In genomic region chr2:27744612-27745351, GRCm38 (mm10) we compare ENCODE assay signal across 9 mouse cellular contexts.
DNase-seq lines count a peak whose midpoint lies in the region; ATAC-seq and TF ChIP-seq lines count a peak whose summit lies in the region.
"Had no signal": no experiment of that assay in that cellular context is flagged by ENCODE, and none has a peak within 500 bp of the region (broad histone marks: within the 10 kb centered on the region; RNA-seq: fewer than 3 reads in every experiment).

No protein-coding gene starts in this region.

- H3K27ac ChIP-seq in heart, postnatal 0 days (ENCODE audit: low read depth): peak overlapping the region; percentile 69
- H3K27ac ChIP-seq in liver, embryonic 11.5 days (ENCODE audit: low read depth, low read length): peak overlapping the region; percentile 23; the same call in 1 of the 2 replicates

- no peak overlapping the region for H3K4me3 ChIP-seq in heart, postnatal 0 days (ENCODE audit: low read depth, low read length)
- H3K4me3 ChIP-seq in liver, embryonic 11.5 days (ENCODE audit: low read depth, low read length): no peak overlapping the region
- H3K4me3 ChIP-seq: myocyte had no signal

- no peak for TF ChIP-seq CTCF in heart, postnatal 0 days (IDR thresholded peaks at IDR 0.05; ENCODE audit: low read depth)

- intact Hi-C loops in left cerebral cortex, postnatal 10 days (cut with DNase I): no loop called here

- peaks cover 29% of the 10 kb centered on the region for H3K36me3 ChIP-seq in heart, postnatal 0 days (replicated peaks; ENCODE audit: control insufficient read depth, insufficient read depth, low read length)
- H3K36me3 ChIP-seq in liver, embryonic 11.5 days (ENCODE audit: control insufficient read depth, insufficient read depth, low read length): peaks cover 8% of the 10 kb centered on the region

- H3K9ac ChIP-seq in heart, postnatal 0 days (replicated peaks; ENCODE audit: low read depth, low read length): no peak overlapping the region
- no peak overlapping the region for H3K9ac ChIP-seq in liver, embryonic 11.5 days (ENCODE audit: low read depth, low read length)

- WGBS in heart, postnatal 0 days: 29% methylated on average over 13 of the region's 13 CpGs
- 43% methylated on average over 13 of the region's 13 CpGs for WGBS in liver, embryonic 11.5 days

- no peaks in the 10 kb centered on the region for H3K9me3 ChIP-seq in heart, postnatal 0 days (replicated peaks; ENCODE audit: control insufficient read depth, low read length)
- no peaks in the 10 kb centered on the region for H3K9me3 ChIP-seq in liver, embryonic 11.5 days (ENCODE audit: control insufficient read depth, low read length)

- DNase-seq in ovary, adult 18-20 months (ENCODE audit: low spot score): peak; percentile 75
- no peak for DNase-seq in ovary, postnatal 10 days (ENCODE audit: low spot score)
- no peak for DNase-seq in heart, postnatal 0 days (ENCODE audit: low spot score)
- no peak for DNase-seq in liver, embryonic 11.5 days (ENCODE audit: low spot score)
- DNase-seq in thymus, postnatal 0 days (ENCODE audit: low spot score): peak; percentile 75
- no peak for DNase-seq in yolk sac, embryonic 10.5 days (ENCODE audit: low spot score)
- no peak for DNase-seq in right cerebral cortex, adult 2 months (ENCODE audit: low spot score in 2 of 2)
- no peak for DNase-seq in left cerebral cortex, postnatal 10 days (ENCODE audit: extremely low spot score in 1 of 2, low spot score in 2 of 2)

- no peaks in the 10 kb centered on the region for H3K27me3 ChIP-seq in heart, postnatal 0 days (ENCODE audit: control insufficient read depth, insufficient read depth, low read length)
- H3K27me3 ChIP-seq in liver, embryonic 11.5 days (replicated peaks; ENCODE audit: control insufficient read depth, insufficient read depth, low read length): no peaks in the 10 kb centered on the region

- peaks cover 40% of the 10 kb centered on the region for H3K4me1 ChIP-seq in heart, postnatal 0 days (ENCODE audit: control insufficient read depth, insufficient read depth)
- peaks cover 29% of the 10 kb centered on the region for H3K4me1 ChIP-seq in liver, embryonic 11.5 days (replicated peaks; ENCODE audit: control insufficient read depth, insufficient read depth, low read length)

- 0 out of 2 replicates have a peak overlapping the region, but pooled peaks have one; percentile 11 for H3K4me2 ChIP-seq in heart, postnatal 0 days (ENCODE audit: low read depth, low read length)
- no peak overlapping the region for H3K4me2 ChIP-seq in liver, embryonic 11.5 days

- 0 out of 2 replicates have a peak, but pooled peaks have one; percentile 8 for ATAC-seq in heart, postnatal 0 days (ENCODE audit: insufficient read depth, low read depth)
- ATAC-seq in liver, embryonic 11.5 days (replicated peaks; ENCODE audit: low FRiP score): no peak

- TF ChIP-seq EP300 in heart, postnatal 0 days (IDR thresholded peaks at IDR 0.05; ENCODE audit: low read depth): no peak

Comparison
In these comparisons a context has a peak if more than half of its experiments do, and no peak if none do; other contexts are left out.
1. DNase-seq: peak in ovary, adult 18-20 months (single experiment) and thymus, postnatal 0 days (single experiment); none in ovary, postnatal 10 days (single experiment), heart, postnatal 0 days (single experiment), liver, embryonic 11.5 days (single experiment), yolk sac, embryonic 10.5 days (single experiment), right cerebral cortex, adult 2 months (0 of 2) and left cerebral cortex, postnatal 10 days (0 of 2).